Mouse (Mus musculus): Measurements from ENCODE around the gene Smchd1. TPM values are rescaled to one million over a fixed set of nuclear protein-coding genes. Genes with fewer than 3 reads are reported as not detected.

Gene Smchd1
- polyA plus RNA-seq, 1 experiment from 2014 or later = 41.5 TPM

DNA sequence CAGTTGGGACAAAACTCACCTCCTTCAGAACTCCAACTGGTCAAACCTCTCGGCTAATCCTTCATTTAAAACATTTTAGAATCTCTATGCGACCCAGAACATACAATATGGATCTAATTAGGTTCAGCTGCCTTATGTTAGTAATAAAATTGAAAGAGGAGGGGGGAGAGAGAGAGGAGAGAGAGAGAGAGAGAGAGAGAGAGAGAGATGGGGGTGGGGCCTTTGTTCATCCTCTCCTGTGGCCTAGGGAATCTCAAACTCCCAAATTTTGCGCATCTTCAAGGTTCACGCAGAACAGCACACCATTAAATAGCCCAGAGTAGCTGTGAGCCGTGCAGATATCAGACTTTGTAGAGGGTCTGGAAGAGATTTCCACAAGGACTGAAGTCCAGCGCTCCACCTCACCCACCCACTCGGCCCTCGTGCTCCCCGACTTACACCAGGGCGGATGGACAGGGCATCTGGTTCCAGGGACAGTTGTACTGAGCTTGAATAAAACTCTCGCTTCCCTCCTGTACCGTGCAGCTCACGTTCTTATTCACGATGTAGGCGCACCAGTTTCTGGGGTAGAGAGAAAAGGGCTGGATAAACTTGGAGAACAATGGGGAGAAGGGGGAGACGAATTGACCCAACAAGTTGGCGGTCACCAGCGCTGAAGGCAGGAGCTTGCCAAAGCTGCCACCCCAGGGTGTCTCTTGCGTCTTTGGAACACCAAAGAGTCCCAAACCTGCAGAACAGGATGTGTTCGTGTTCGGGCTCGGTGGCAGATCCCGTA, 165.2 kb downstream of the Smchd1 start:
- H3K4me2 ChIP-seq (ENCODE audit: low read length) = peak overlapping the region; percentile 100
- H3K27me3 ChIP-seq (ENCODE audit: control insufficient read depth, insufficient read depth, low read depth, low read length) = peaks cover 20% of the 10 kb centered on the region
- no peaks in the 10 kb centered on the region for H3K36me3 ChIP-seq (ENCODE audit: control insufficient read depth, insufficient read depth, low read length)
- peak overlapping the region; percentile 72 for H3K9ac ChIP-seq (ENCODE audit: low read depth, low read length)
- no peak overlapping the region for H3K27ac ChIP-seq (ENCODE audit: low read length)
- H3K4me1 ChIP-seq (ENCODE audit: control insufficient read depth, insufficient read depth, low read length) = peaks cover 13% of the 10 kb centered on the region
- ATAC-seq = peak; percentile 30; the same call in 1 of the 2 replicates
- no peaks in the 10 kb centered on the region for H3K9me3 ChIP-seq (replicated peaks; ENCODE audit: control insufficient read depth, low read length, poor library complexity, severe bottlenecking)
- H3K4me3 ChIP-seq (ENCODE audit: low read depth, low read length) = peak overlapping the region; percentile 69
- WGBS = 4% methylated on average over 23 of the region's 23 CpGs

DNA sequence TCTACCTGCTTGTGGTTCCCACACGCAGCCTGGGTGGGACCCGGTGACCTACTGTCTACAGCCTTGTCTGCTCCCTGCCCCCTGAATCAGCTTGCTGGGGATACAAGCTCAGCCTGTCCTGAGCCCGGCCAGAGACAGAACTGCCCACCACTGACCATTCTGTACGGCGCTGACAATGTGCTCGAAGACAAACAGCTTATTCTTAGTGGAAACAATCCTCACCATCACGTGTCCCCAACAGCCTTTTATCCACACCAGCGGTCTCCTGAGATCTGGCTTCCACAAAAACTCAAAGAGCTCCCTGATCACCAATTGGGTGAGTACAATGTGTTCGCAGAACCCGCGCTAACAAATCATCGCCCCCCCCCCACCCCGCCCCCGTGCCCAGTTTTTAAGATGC, 166.0 kb downstream of the Smchd1 start:
- ATAC-seq = no peak

DNA sequence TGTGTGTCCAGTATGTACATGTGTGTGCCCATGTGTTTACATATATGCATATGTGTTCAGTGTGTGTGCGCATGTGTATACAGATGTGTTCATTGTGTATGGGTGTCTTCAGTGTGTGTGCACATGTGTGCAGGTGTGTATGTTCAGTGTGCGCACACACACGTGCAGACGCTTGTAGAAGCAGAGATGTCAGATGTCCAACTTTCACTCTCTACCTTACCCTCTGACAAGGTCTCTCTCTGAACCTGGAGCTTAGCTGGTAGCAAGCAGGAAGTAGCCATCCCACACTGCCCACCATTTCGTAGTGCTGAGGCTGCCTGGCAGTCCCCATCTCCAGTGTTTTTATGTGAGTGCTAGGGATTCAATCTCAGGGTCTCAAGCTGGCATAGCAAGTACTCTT, 166.8 kb downstream of the Smchd1 start:
- H3K27me3 ChIP-seq (ENCODE audit: control insufficient read depth, insufficient read depth, low read depth, low read length) = peaks cover 20% of the 10 kb centered on the region
- H3K4me1 ChIP-seq (ENCODE audit: control insufficient read depth, insufficient read depth, low read length) = peaks cover 13% of the 10 kb centered on the region
- no peak for ATAC-seq
- 93% methylated on average over 5 of the region's 5 CpGs for WGBS
- H3K27ac ChIP-seq (ENCODE audit: low read length) = no peak overlapping the region
- H3K4me3 ChIP-seq (ENCODE audit: low read depth, low read length) = no peak overlapping the region
- no peak overlapping the region for H3K4me2 ChIP-seq (ENCODE audit: low read length)
- H3K9ac ChIP-seq (ENCODE audit: low read depth, low read length) = no peak overlapping the region
- no peaks in the 10 kb centered on the region for H3K9me3 ChIP-seq (replicated peaks; ENCODE audit: control insufficient read depth, low read length, poor library complexity, severe bottlenecking)
- H3K36me3 ChIP-seq (ENCODE audit: control insufficient read depth, insufficient read depth, low read length) = no peaks in the 10 kb centered on the region

More for the DNA sequence above, 166.0 kb downstream of the Smchd1 start:
- 7% methylated on average over 14 of the region's 14 CpGs for WGBS
- no peak overlapping the region for H3K27ac ChIP-seq (ENCODE audit: low read length)
- H3K36me3 ChIP-seq (ENCODE audit: control insufficient read depth, insufficient read depth, low read length) = no peaks in the 10 kb centered on the region
- peak overlapping the region; percentile 36 for H3K4me2 ChIP-seq (ENCODE audit: low read length)
- no peaks in the 10 kb centered on the region for H3K9me3 ChIP-seq (replicated peaks; ENCODE audit: control insufficient read depth, low read length, poor library complexity, severe bottlenecking)
- H3K27me3 ChIP-seq (ENCODE audit: control insufficient read depth, insufficient read depth, low read depth, low read length) = peaks cover 20% of the 10 kb centered on the region
- no peak overlapping the region for H3K4me3 ChIP-seq (ENCODE audit: low read depth, low read length)
- peaks cover 13% of the 10 kb centered on the region for H3K4me1 ChIP-seq (ENCODE audit: control insufficient read depth, insufficient read depth, low read length)
- no peak overlapping the region for H3K9ac ChIP-seq (ENCODE audit: low read depth, low read length)

DNA sequence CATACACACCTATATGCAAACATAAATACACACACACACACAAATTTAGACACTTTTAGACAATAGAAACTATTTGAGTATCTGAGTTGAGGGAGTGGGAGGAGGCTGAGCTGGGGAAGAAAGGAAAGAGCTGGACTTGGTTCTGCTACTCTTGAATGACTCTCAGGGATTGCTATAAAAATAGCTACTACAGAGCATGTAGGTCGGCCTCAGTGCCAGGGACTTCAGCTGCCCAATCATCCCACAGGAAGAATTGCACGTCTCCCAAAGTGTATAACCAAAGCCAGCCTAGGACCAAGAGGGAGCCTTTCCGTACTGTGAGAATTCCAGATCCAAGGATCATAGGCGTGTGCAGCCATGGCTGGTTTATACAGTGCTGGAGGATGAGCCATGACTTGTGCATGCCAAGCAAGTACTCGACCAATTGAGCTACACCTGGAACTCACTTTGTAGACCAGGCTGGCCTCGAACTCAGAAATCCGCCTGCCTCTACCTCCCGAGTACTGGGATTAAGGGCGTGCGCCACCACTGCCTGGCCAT, 167.8 kb downstream of the Smchd1 start:
- Histone ChIP-seq H3K4me3 (ENCODE audit: low read depth, low read length) (no peak overlapping the region), H3K9me3 (replicated peaks; ENCODE audit: control insufficient read depth, low read length, poor library complexity, severe bottlenecking) (no peaks in the 10 kb centered on the region), H3K27me3 (ENCODE audit: control insufficient read depth, insufficient read depth, low read depth, low read length) (peaks cover 19% of the 10 kb centered on the region), H3K4me1 (ENCODE audit: control insufficient read depth, insufficient read depth, low read length) (peaks cover 13% of the 10 kb centered on the region), H3K9ac (ENCODE audit: low read depth, low read length) (no peak overlapping the region), H3K36me3 (ENCODE audit: control insufficient read depth, insufficient read depth, low read length) (no peaks in the 10 kb centered on the region), H3K27ac (ENCODE audit: low read length) (no peak overlapping the region), H3K4me2 (ENCODE audit: low read length) (no peak overlapping the region)
- no peak for ATAC-seq
- 86% methylated on average over 10 of the region's 10 CpGs for WGBS

DNA sequence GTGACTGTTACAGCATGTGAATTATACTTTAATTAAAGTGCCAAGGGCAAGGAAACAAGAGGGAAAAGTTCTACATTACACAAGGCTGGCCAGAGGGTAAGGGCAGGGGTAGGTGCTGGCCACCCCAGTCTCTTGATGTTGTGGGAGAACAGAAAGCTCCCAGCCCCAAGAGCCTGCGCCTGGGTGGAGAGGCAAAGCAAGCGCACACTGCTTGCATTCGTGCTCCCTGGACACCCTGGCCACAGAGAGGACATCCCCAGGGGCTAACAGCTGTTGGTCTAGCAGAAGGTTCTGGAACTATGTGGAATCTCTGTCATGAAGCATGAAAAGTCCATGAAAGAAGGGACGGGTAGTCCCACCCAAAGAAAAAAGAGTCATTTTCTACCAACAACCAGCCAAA, 168.4 kb downstream of the Smchd1 start:
- H3K9ac ChIP-seq (ENCODE audit: low read depth, low read length) = no peak overlapping the region
- no peaks in the 10 kb centered on the region for H3K36me3 ChIP-seq (ENCODE audit: control insufficient read depth, insufficient read depth, low read length)
- no peak overlapping the region for H3K27ac ChIP-seq (ENCODE audit: low read length)
- H3K4me3 ChIP-seq (ENCODE audit: low read depth, low read length) = no peak overlapping the region
- no peak for ATAC-seq
- peaks cover 13% of the 10 kb centered on the region for H3K4me1 ChIP-seq (ENCODE audit: control insufficient read depth, insufficient read depth, low read length)
- peaks cover 13% of the 10 kb centered on the region for H3K27me3 ChIP-seq (ENCODE audit: control insufficient read depth, insufficient read depth, low read depth, low read length)
- no peaks in the 10 kb centered on the region for H3K9me3 ChIP-seq (replicated peaks; ENCODE audit: control insufficient read depth, low read length, poor library complexity, severe bottlenecking)
- 86% methylated on average over 4 of the region's 4 CpGs for WGBS
- no peak overlapping the region for H3K4me2 ChIP-seq (ENCODE audit: low read length)

DNA sequence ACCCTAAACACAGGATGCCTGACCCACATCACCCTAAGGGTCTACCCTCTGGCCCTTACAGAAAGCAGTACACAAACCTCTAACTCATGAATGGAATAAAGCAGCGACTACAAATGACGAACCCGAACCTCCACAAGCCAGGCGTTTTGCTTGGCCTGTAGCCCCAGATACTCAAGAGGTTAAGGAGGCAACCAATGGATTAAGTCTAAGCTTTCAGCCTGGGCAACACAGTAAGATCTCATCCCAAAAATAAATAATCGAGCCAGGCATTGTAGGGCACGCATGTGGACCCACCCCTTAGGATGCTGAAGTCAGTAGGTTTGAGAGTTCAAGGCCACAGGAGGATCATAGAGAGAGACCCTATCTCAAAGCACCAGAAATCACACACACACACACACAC, 169.1 kb downstream of the Smchd1 start:
- Histone ChIP-seq H3K4me3 (ENCODE audit: low read depth, low read length) (no peak overlapping the region), H3K4me2 (ENCODE audit: low read length) (no peak overlapping the region), H3K27ac (ENCODE audit: low read length) (no peak overlapping the region), H3K27me3 (ENCODE audit: control insufficient read depth, insufficient read depth, low read depth, low read length) (peaks cover 12% of the 10 kb centered on the region), H3K9ac (ENCODE audit: low read depth, low read length) (no peak overlapping the region), H3K4me1 (ENCODE audit: control insufficient read depth, insufficient read depth, low read length) (peaks cover 11% of the 10 kb centered on the region), H3K36me3 (ENCODE audit: control insufficient read depth, insufficient read depth, low read length) (no peaks in the 10 kb centered on the region), H3K9me3 (replicated peaks; ENCODE audit: control insufficient read depth, low read length, poor library complexity, severe bottlenecking) (no peaks in the 10 kb centered on the region)
- 86% methylated on average over 6 of the region's 6 CpGs for WGBS
- ATAC-seq = no peak

DNA sequence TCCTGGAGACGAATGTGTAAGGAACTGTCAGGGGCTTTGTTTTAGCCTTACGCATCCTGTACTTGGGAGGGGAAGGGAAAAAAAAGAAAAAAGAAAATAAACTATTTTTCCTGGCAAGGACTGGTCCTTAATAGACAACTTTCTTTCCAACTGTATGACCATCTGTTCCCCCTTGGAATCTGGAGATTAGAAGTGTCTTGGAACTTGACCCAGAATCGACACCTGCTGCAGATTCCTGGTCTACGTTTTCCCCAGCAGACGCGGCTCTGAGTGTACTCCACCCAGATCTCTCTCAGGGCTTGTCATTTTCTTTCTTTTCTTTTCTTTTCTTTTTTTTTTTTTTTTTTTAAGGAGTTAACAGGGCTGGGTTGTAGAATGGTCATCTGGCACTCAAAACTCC, 171.7 kb downstream of the Smchd1 start:
- no peak overlapping the region for H3K4me2 ChIP-seq (ENCODE audit: low read length)
- H3K27ac ChIP-seq (ENCODE audit: low read length) = no peak overlapping the region
- no peaks in the 10 kb centered on the region for H3K36me3 ChIP-seq (ENCODE audit: control insufficient read depth, insufficient read depth, low read length)
- ATAC-seq = no peak
- no peaks in the 10 kb centered on the region for H3K27me3 ChIP-seq (ENCODE audit: control insufficient read depth, insufficient read depth, low read depth, low read length)
- no peaks in the 10 kb centered on the region for H3K4me1 ChIP-seq (ENCODE audit: control insufficient read depth, insufficient read depth, low read length)
- 72% methylated on average over 6 of the region's 6 CpGs for WGBS
- H3K9ac ChIP-seq (ENCODE audit: low read depth, low read length) = no peak overlapping the region
- H3K9me3 ChIP-seq (replicated peaks; ENCODE audit: control insufficient read depth, low read length, poor library complexity, severe bottlenecking) = no peaks in the 10 kb centered on the region
- no peak overlapping the region for H3K4me3 ChIP-seq (ENCODE audit: low read depth, low read length)

DNA sequence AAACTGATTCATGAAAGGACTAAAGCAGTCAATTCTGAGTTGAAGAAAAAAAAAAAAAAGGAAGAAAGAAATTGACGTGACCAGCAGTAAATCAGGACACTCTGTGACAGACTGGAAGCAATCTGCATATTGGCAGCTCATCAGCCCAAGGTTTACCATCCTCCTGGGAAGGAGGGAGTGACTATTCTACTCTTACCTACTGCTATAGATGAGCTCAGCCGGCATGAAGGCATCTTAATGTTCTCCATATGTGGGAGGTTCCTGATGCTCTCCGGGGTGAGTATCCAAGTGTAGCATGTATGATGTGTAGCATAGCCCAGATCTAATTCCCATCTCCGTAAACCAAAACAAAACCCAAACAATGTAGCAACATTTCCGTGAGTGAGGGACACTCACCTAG, 173.7 kb downstream of the Smchd1 start:
- Histone ChIP-seq H3K4me3 (ENCODE audit: low read depth, low read length) (no peak overlapping the region), H3K4me2 (ENCODE audit: low read length) (no peak overlapping the region), H3K27me3 (ENCODE audit: control insufficient read depth, insufficient read depth, low read depth, low read length) (no peaks in the 10 kb centered on the region), H3K9me3 (replicated peaks; ENCODE audit: control insufficient read depth, low read length, poor library complexity, severe bottlenecking) (no peaks in the 10 kb centered on the region), H3K36me3 (ENCODE audit: control insufficient read depth, insufficient read depth, low read length) (no peaks in the 10 kb centered on the region), H3K27ac (ENCODE audit: low read length) (no peak overlapping the region), H3K4me1 (ENCODE audit: control insufficient read depth, insufficient read depth, low read length) (no peaks in the 10 kb centered on the region), H3K9ac (ENCODE audit: low read depth, low read length) (no peak overlapping the region)
- no peak for ATAC-seq
- 80% methylated on average over 5 of the region's 5 CpGs for WGBS

DNA sequence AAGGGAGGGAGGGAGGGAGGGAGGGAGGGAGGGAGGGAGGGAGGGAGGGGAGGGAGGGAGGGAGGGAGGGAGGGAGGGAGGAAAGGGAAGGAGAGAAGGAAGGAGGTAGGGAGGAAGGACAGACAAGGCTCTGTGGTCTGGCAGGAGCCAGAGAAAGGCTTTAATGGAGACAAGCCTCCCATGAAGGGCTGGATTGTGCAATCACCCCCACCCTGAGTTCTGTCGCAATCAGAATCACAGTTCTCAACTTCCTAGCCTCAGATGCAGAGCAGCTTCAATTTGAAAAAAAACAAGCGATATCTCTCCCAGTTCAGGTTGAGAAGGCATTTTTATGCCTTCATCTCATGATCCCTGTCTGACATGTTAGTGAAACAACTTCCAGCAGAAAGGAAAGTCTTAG, 174.8 kb downstream of the Smchd1 start:
- Histone ChIP-seq H3K36me3 (ENCODE audit: control insufficient read depth, insufficient read depth, low read length) (no peaks in the 10 kb centered on the region), H3K9ac (ENCODE audit: low read depth, low read length) (no peak overlapping the region), H3K27me3 (ENCODE audit: control insufficient read depth, insufficient read depth, low read depth, low read length) (no peaks in the 10 kb centered on the region), H3K27ac (ENCODE audit: low read length) (no peak overlapping the region), H3K4me3 (ENCODE audit: low read depth, low read length) (no peak overlapping the region), H3K4me1 (ENCODE audit: control insufficient read depth, insufficient read depth, low read length) (no peaks in the 10 kb centered on the region), H3K9me3 (replicated peaks; ENCODE audit: control insufficient read depth, low read length, poor library complexity, severe bottlenecking) (no peaks in the 10 kb centered on the region), H3K4me2 (ENCODE audit: low read length) (no peak overlapping the region)
- ATAC-seq = no peak
- 95% methylated on average over 2 of the region's 2 CpGs for WGBS

All from midbrain, embryonic 16.5 days (tissue).